13 mouse cellular contexts compared by ENCODE assay signal in genomic region chr11:102201408-102201821, GRCm38 (mm10). TPM values are rescaled to one million over a fixed set of nuclear protein-coding genes. Genes with fewer than 3 reads are reported as not detected.
A peak's percentile ranks its signal among the peaks of the same experiment; 100 is the strongest.
DNase-seq lines count a peak whose midpoint lies in the region; ATAC-seq and TF ChIP-seq lines count a peak whose summit lies in the region.
"Had no signal": no experiment of that assay in that cellular context is flagged by ENCODE, and none has a peak within 500 bp of the region (broad histone marks: within the 10 kb centered on the region; RNA-seq: fewer than 3 reads in every experiment).

No protein-coding gene starts in this region.

- peak; percentile 33 for TF ChIP-seq CTCF in liver, embryonic 14.5 days (IDR thresholded peaks at IDR 0.05; ENCODE audit: low read depth)

- peak; percentile 88 for ATAC-seq in frontal cortex, adult (ENCODE audit: low TSS enrichment)
- no peak for ATAC-seq in liver, embryonic 14.5 days (ENCODE audit: insufficient read depth)
- no peak for ATAC-seq in liver, embryonic 12.5 days
- ATAC-seq: intestine, embryonic 16.5 days had no signal

- no peak overlapping the region for H3K9ac ChIP-seq in liver, embryonic 14.5 days (replicated peaks)
- no peak overlapping the region for H3K9ac ChIP-seq in liver, embryonic 12.5 days
- H3K9ac ChIP-seq: limb, embryonic 12.5 days; neural tube, embryonic 15.5 days had no signal

- TF ChIP-seq EP300 in liver, embryonic 14.5 days (IDR thresholded peaks at IDR 0.05; ENCODE audit: low read depth) = no peak

- no peak overlapping the region for H3K27ac ChIP-seq in liver, embryonic 14.5 days
- H3K27ac ChIP-seq in liver, embryonic 12.5 days = no peak overlapping the region
- H3K27ac ChIP-seq: forebrain, embryonic 10.5 days; limb, embryonic 12.5 days; neural tube, embryonic 15.5 days had no signal

- WGBS in liver, embryonic 14.5 days (ENCODE audit: insufficient replicate concordance) = 81% methylated on average over 12 of the region's 12 CpGs
- WGBS in liver, embryonic 12.5 days (ENCODE audit: insufficient replicate concordance) = 81% methylated on average over 12 of the region's 12 CpGs

- H3K27me3 ChIP-seq in liver, embryonic 14.5 days (ENCODE audit: control insufficient read depth, insufficient read depth, low read length) = no peaks in the 10 kb centered on the region
- H3K27me3 ChIP-seq in liver, embryonic 12.5 days (replicated peaks) = no peaks in the 10 kb centered on the region
- H3K27me3 ChIP-seq: limb, embryonic 12.5 days; neural tube, embryonic 15.5 days had no signal

- H3K4me1 ChIP-seq in liver, embryonic 14.5 days (replicated peaks; ENCODE audit: control insufficient read depth in 2 of 2, insufficient read depth in 2 of 2, low read length in 1 of 2) = no peaks in the 10 kb centered on the region
- peaks cover 4% of the 10 kb centered on the region for H3K4me1 ChIP-seq in liver, embryonic 12.5 days

- no peak overlapping the region for H3K4me2 ChIP-seq in liver, embryonic 14.5 days (ENCODE audit: low read depth)
- H3K4me2 ChIP-seq in liver, embryonic 12.5 days = no peak overlapping the region
- H3K4me2 ChIP-seq: limb, embryonic 12.5 days; neural tube, embryonic 15.5 days had no signal

- H3K36me3 ChIP-seq in liver, embryonic 14.5 days (replicated peaks; ENCODE audit: control insufficient read depth, insufficient read depth, low read depth) = no peaks in the 10 kb centered on the region; the same call in 1 of the 2 replicates
- H3K36me3 ChIP-seq in liver, embryonic 12.5 days = peaks cover 89% of the 10 kb centered on the region

- no peak overlapping the region for H3K4me3 ChIP-seq in liver, embryonic 14.5 days (ENCODE audit: insufficient read depth in 1 of 2, low read depth in 2 of 2, low read length in 2 of 2)
- H3K4me3 ChIP-seq in liver, embryonic 12.5 days = no peak overlapping the region
- H3K4me3 ChIP-seq: forebrain, embryonic 10.5 days; limb, embryonic 12.5 days; neural tube, embryonic 15.5 days had no signal

- no peak for DNase-seq in frontal cortex, postnatal 14 days (ENCODE audit: low spot score in 2 of 2)
- DNase-seq in liver, embryonic 14.5 days (ENCODE audit: low read depth in 3 of 3, low spot score in 3 of 3) = no peak
- DNase-seq in NIH3T3 (ENCODE audit: low read depth) = peak; percentile 84
- peak; percentile 64 to 83 for DNase-seq in right cerebral cortex, postnatal 36 days (ENCODE audit: low spot score in 2 of 2)
- DNase-seq in adrenal gland, postnatal 25 days = no peak
- no peak for DNase-seq in cerebellum, postnatal 36 days
- DNase-seq: adrenal gland, adult 8-10 months had no signal

- no peaks in the 10 kb centered on the region for H3K9me3 ChIP-seq in liver, embryonic 14.5 days (ENCODE audit: control insufficient read depth, low read length)
- no peaks in the 10 kb centered on the region for H3K9me3 ChIP-seq in liver, embryonic 12.5 days (replicated peaks)
- H3K9me3 ChIP-seq: forebrain, embryonic 10.5 days; limb, embryonic 12.5 days; neural tube, embryonic 15.5 days had no signal

RNA-seq across cellular contexts. Expression of gene G6pc3, which starts 12.0 kb away (rescaled TPM):
- polyA plus RNA-seq in liver, embryonic 14.5 days (2012; rRNA removed) = 12.6 and 14.8 TPM in 2 replicates
- 7.3 and 10.1 TPM in 2 replicates for polyA plus RNA-seq in liver, embryonic 14.5 days (2014; fragmentation: Nextera tagmentation; extraction: Ambion mirVana)
- polyA plus RNA-seq in liver, embryonic 12.5 days (2016; fragmentation: Nextera tagmentation; extraction: Ambion mirVana) = 18.0 and 19.7 TPM in 2 replicates
- total RNA-seq in adrenal gland, postnatal 25 days (2021) = 132 and 143 TPM in 2 replicates

RNA-seq across cellular contexts. Expression of gene Lsm12, which starts 16.3 kb away (rescaled TPM):
- 10.4 and 15.4 TPM in 2 replicates for polyA plus RNA-seq in liver, embryonic 14.5 days (2012; rRNA removed)
- 51.4 and 56.2 TPM in 2 replicates for polyA plus RNA-seq in liver, embryonic 14.5 days (2014; fragmentation: Nextera tagmentation; extraction: Ambion mirVana)
- polyA plus RNA-seq in liver, embryonic 12.5 days (2016; fragmentation: Nextera tagmentation; extraction: Ambion mirVana) = 84.3 and 85.8 TPM in 2 replicates
- total RNA-seq in adrenal gland, postnatal 25 days (2021) = 72.6 and 92.6 TPM in 2 replicates

RNA-seq across cellular contexts. Expression of gene Hdac5, which starts 28.6 kb away (rescaled TPM):
- polyA plus RNA-seq in liver, embryonic 14.5 days (2012; rRNA removed) = 8.8 and 10.0 TPM in 2 replicates
- 6.4 and 7.3 TPM in 2 replicates for polyA plus RNA-seq in liver, embryonic 14.5 days (2014; fragmentation: Nextera tagmentation; extraction: Ambion mirVana)
- 21.7 and 23.1 TPM in 2 replicates for polyA plus RNA-seq in liver, embryonic 12.5 days (2016; fragmentation: Nextera tagmentation; extraction: Ambion mirVana)
- 79.9 and 117 TPM in 2 replicates for total RNA-seq in adrenal gland, postnatal 25 days (2021)

RNA-seq across cellular contexts. Expression of gene Tmem101, which starts 45.2 kb away (rescaled TPM):
- polyA plus RNA-seq in liver, embryonic 14.5 days (2012; rRNA removed) = 8.9 and 9.2 TPM in 2 replicates
- 7.8 and 8.5 TPM in 2 replicates for polyA plus RNA-seq in liver, embryonic 14.5 days (2014; fragmentation: Nextera tagmentation; extraction: Ambion mirVana)
- polyA plus RNA-seq in liver, embryonic 12.5 days (2016; fragmentation: Nextera tagmentation; extraction: Ambion mirVana) = 16.3 TPM in 2 replicates
- total RNA-seq in adrenal gland, postnatal 25 days (2021) = 14.2 and 22.1 TPM in 2 replicates

RNA-seq across cellular contexts. Expression of gene BC030867, which starts 47.3 kb away (rescaled TPM):
- 10.9 and 11.3 TPM in 2 replicates for polyA plus RNA-seq in liver, embryonic 14.5 days (2012; rRNA removed)
- 10.8 and 13.2 TPM in 2 replicates for polyA plus RNA-seq in liver, embryonic 14.5 days (2014; fragmentation: Nextera tagmentation; extraction: Ambion mirVana)
- polyA plus RNA-seq in liver, embryonic 12.5 days (2016; fragmentation: Nextera tagmentation; extraction: Ambion mirVana) = 19.5 and 19.7 TPM in 2 replicates
- total RNA-seq in adrenal gland, postnatal 25 days (2021) = 1.3 and 1.5 TPM in 2 replicates

Comparison
In these comparisons a context has a peak if more than half of its experiments do, and no peak if none do; other contexts are left out.
1. DNase-seq: peak in NIH3T3 (single experiment) and right cerebral cortex, postnatal 36 days (2 of 2); none in frontal cortex, postnatal 14 days (0 of 2), liver, embryonic 14.5 days (0 of 3), adrenal gland, postnatal 25 days (single experiment) and cerebellum, postnatal 36 days (0 of 2).